Mouse (Mus musculus): Measurements from ENCODE around the gene Mrc2.

Gene Mrc2

GRCm38 (mm10) chr11:105350643-105351042, 58.2 kb downstream of the Mrc2 start:
- DNase-seq (ENCODE audit: low spot score): no peak

- no peak for DNase-seq (ENCODE audit: low spot score)
Observed at GRCm38 (mm10) chr11:105352152-105352551, 59.7 kb downstream of the Mrc2 start.

- peak; percentile 81 for DNase-seq (ENCODE audit: low spot score)
Observed at GRCm38 (mm10) chr11:105352954-105353890, 60.8 kb downstream of the Mrc2 start.

- no peak for DNase-seq (ENCODE audit: low spot score)
Observed at GRCm38 (mm10) chr11:105353891-105354280, 61.4 kb downstream of the Mrc2 start.

GRCm38 (mm10) chr11:105356301-105356700, 63.9 kb downstream of the Mrc2 start:
- peak; percentile 61 for DNase-seq (ENCODE audit: low spot score)

GRCm38 (mm10) chr11:105362041-105362765, 69.8 kb downstream of the Mrc2 start:
- DNase-seq (ENCODE audit: low spot score): peak; percentile 47

- DNase-seq (ENCODE audit: low spot score): peak; percentile 80
Observed at GRCm38 (mm10) chr11:105362946-105363597, 70.6 kb downstream of the Mrc2 start.

GRCm38 (mm10) chr11:105363598-105364385, 71.3 kb downstream of the Mrc2 start:
- no peak for DNase-seq (ENCODE audit: low spot score)

GRCm38 (mm10) chr11:105364386-105365065, 72.1 kb downstream of the Mrc2 start:
- DNase-seq (ENCODE audit: low spot score): peak; percentile 21

- no peak for DNase-seq (ENCODE audit: low spot score)
Observed at GRCm38 (mm10) chr11:105365611-105366010, 73.2 kb downstream of the Mrc2 start.

GRCm38 (mm10) chr11:105366051-105366450, 73.6 kb downstream of the Mrc2 start:
- no peak for DNase-seq (ENCODE audit: low spot score)

- no peak for DNase-seq (ENCODE audit: low spot score)
Observed at GRCm38 (mm10) chr11:105367163-105367562, 74.7 kb downstream of the Mrc2 start.

- DNase-seq (ENCODE audit: low spot score): no peak
Observed at GRCm38 (mm10) chr11:105368833-105369232, 76.4 kb downstream of the Mrc2 start.

GRCm38 (mm10) chr11:105369526-105370386, 77.3 kb downstream of the Mrc2 start:
- no peak for DNase-seq (ENCODE audit: low spot score)

- DNase-seq (ENCODE audit: low spot score): no peak
Observed at GRCm38 (mm10) chr11:105371818-105372217, 79.4 kb downstream of the Mrc2 start.

- DNase-seq (ENCODE audit: low spot score): no peak
Observed at GRCm38 (mm10) chr11:105373881-105374280, 81.4 kb downstream of the Mrc2 start.

- no peak for DNase-seq (ENCODE audit: low spot score)
Observed at GRCm38 (mm10) chr11:105374526-105375175, 82.2 kb downstream of the Mrc2 start.

GRCm38 (mm10) chr11:105375821-105376235, 83.4 kb downstream of the Mrc2 start:
- DNase-seq (ENCODE audit: low spot score): no peak

- no peak for DNase-seq (ENCODE audit: low spot score)
Observed at GRCm38 (mm10) chr11:105385266-105385665, 92.8 kb downstream of the Mrc2 start.

- DNase-seq (ENCODE audit: low spot score): no peak
Observed at GRCm38 (mm10) chr11:105388636-105389035, 96.2 kb downstream of the Mrc2 start.
